Mouse (Mus musculus) brain, adult 2 months (tissue): Measurements from ENCODE around the gene Atn1.
A peak's percentile ranks its signal among the peaks of the same experiment; 100 is the strongest.

Experiments used
- DNase-seq: peaks from one replicate; pipeline ENCODE4 v3.0.0; 2011; ENCODE audit warnings: low read depth, low spot score

The Atn1 gene

GRCm38 (mm10) chr6:124768704-124769044 is 12.3 kb upstream of the Atn1 start:
- DNase-seq = no peak

- peak; percentile 90 for DNase-seq
Measured at GRCm38 (mm10) chr6:124767920-124768703, 11.8 kb upstream of the Atn1 start.

GRCm38 (mm10) chr6:124767536-124767919 is 11.2 kb upstream of the Atn1 start:
- DNase-seq = no peak

- DNase-seq = no peak
Measured at GRCm38 (mm10) chr6:124765951-124766350, 9.6 kb upstream of the Atn1 start.

DNA sequence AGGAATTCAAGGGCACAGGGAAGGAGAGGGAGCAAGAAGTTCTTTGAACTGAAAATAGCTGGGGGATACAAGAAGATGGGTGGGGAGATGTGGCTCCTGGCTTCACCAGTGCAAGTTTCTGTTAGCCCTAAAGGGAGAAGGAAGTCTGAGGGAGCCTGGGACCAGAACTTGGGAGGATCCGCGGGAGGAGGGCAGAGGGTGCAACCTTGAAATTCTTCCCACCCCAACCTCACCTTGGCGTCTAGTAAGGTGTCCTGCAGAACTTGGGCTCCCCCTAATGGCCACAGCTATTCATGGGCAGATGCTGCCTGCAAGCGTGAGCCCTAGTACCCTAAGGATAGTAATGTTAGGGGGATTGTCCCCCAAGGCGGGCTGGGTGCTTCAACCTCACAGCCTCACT is 2.9 kb upstream of the Atn1 start:
- peak; percentile 96 for DNase-seq

GRCm38 (mm10) chr6:124758849-124759232 is 2.5 kb upstream of the Atn1 start:
- no peak for DNase-seq

DNA sequence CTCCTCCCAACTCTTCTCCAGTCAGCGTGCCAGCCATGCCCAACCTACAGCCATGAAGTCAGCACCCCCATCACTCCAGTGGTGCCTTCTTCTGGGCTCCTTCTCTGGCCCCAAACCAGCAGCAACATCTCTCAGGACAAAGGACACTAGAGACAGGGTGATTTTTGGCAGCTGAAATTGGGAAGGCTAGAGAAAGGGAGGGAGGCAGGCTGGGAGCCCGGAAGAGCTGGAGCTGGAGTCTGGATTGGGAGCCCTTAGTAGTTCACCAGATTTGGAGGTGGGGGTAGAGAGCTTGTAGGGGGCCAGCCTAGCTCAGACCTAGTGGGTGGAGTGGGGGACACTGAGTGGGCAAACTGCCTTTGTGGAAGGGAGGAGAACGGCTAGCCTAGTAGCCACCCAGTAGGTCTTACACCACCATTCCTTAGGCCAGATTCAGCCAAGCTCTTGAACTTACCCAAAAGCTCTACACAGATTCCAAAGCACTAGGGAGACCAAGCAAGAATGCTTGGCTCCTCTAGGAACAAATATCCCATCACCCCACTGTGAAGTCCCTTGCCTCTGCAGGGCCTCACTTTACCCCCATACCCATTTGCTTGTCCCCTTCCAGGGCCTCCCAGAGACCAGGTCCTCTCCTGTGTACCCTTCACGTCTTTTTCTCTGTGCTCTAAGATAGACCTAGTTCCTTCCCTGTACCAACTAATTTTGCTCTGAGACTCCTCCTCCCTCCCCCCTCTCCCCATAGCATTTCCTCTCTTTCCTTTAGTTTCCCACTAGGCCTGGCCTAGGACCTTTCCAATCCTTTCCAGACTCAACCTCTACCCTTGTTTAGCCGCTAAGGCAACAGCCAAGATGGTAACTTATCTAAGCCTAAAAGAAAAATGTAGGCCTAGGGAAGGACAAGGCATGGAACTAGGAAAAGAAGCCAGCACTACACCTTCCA is 1.9 kb upstream of the Atn1 start:
- peak; percentile 92 for DNase-seq

- DNase-seq = no peak
Measured at GRCm38 (mm10) chr6:124757351-124757880, 1.1 kb upstream of the Atn1 start.

DNA sequence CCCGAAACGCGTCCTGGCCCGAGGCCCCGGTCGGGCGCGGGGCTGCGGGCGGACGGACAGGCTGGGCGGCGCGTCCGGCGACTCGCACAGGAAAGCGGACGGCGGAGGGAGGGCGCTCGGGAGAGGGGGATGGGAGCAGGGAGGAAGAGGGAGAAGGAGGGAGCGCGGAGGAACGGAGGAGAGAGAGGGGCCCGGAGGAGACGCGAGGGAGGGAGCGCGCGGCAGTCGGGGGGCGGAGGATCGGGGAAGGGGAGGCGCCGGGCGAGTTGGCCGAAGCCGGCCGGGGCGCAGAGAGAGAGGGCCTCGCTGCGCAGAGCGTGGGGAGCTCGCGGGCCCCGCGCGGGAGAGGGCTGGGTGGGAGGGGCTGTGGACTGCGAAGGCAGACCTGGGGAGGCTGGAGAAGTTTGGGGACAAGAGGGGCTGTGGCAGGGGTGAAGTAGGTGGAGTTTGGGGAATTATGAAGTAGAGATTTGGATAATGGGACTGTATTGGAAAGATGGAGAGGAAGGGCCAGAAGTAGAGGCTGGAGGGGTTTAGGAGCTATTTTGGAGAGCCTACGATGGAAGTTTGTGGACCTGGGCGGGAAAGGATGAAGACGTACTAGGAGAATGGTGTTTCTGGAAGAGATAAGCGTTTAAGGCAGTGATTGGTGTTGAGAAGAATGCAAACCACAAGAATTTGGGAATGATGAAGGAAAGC is 477 bp upstream of the Atn1 start:
- DNase-seq = peak; percentile 91

DNA sequence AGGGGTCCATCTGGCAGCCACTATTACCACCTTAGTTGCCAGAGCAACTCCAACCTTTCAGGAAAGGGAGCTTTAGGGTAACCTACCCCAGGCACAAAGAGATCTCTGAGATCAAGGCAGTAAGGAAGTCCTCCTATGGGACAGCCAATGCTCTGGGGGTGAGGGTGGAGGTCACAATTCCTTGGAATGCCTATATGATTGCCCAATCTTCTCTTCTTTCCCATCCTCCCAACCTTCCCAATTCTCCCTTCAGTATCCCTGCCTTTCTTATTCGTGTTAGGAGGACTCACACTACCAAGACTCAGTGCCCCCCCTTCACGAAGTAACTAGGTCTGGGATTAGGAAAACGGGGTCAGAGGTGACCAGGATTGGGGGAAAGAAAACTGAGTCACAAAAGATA is 1.0 kb downstream of the Atn1 start:
- DNase-seq = no peak

- DNase-seq = no peak
Measured at GRCm38 (mm10) chr6:124753861-124754260, 2.5 kb downstream of the Atn1 start.

DNA sequence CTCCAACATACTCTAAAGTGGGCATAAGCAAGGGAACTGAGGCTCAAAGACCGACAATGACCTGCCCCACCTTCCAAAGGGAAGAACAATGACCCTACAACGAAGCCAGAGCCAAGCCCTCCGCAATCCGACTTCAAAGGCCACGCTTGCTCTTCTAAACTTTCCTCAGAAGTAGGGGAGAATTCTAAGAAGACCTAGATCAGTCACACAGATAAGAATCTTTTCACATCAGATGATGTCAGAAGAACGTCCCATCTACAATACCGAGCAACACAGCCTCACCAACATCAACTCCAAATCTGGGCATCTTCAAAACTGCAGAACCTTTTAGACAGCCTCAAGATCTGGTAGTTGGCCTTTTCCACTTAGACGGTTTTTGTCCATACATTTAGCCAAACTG is 5.9 kb downstream of the Atn1 start:
- no peak for DNase-seq

GRCm38 (mm10) chr6:124746654-124747632 is 9.4 kb downstream of the Atn1 start:
- no peak for DNase-seq

DNA sequence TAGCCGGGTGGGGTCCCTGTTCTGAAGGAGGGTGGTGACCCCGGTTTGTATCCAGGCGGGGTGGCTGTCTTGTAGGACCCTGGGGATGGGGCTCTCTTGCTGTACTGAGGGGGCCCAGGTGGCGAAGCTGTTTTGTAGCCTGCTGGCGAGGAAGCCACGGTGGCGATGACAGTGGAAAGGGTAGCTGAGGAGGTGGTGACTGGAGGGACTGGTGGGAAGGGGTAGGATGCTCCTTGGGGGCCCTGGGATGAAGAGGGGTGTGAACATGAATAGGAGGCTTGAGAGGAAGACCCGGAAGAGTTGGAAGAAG is 10.1 kb downstream of the Atn1 start:
- no peak for DNase-seq

GRCm38 (mm10) chr6:124745490-124746295 is 10.6 kb downstream of the Atn1 start:
- DNase-seq = peak; percentile 99

- peak; percentile 65 for DNase-seq
Measured at GRCm38 (mm10) chr6:124744755-124745321, 11.5 kb downstream of the Atn1 start.

DNA sequence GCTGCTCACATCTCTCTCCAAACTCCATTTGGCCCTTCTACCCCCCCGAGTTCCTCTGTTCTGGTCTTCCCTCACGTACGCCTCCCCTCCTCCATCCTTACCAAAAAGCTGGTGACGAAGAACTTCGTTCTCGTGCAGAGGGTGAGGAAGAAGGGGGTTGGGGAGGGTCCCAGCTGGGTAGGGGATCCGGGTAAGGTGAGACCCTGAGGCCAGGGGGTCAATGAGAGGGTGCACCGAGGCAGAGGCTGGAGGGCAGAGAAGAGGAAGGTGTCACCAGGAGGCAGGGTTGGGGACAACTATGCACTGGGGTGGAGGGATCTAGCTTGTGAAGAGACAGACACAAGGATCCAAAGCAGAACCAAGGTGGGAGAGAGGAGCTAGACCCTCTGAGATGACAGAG is 12.7 kb downstream of the Atn1 start:
- DNase-seq = no peak

DNA sequence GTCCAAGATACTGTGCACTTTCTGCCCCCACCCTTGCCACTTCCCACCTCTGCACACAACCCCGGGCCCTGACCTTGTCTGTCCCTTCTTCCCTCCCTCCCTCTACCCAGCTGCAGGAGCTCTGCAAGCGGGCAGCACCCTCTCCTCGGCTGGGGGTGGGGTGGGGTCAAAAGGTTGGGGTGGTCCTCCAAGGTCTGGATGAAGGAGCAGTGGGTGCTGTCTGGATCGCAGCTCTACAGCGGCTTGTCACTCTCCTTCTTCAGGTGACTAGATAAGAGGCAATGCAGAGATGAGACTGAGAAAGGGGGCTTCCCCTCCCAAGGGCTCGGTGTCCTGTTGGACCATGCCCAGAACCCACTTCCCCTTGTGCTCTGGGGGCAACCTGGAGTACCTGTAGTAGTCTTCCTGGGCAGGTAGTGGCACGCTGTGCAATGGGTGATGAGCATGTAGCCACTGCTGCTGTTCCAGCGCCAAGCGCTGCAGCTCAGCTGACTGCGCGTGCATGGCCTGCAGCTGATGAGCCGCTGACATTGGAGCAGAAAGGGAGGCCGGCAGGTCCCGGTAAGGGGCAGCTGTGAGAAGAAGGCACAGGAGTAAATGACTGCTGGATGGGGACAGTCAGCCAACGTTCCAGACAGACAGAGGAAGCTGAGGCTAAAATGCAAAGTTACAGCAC is 13.3 kb downstream of the Atn1 start:
- no peak for DNase-seq

- no peak for DNase-seq
Measured at GRCm38 (mm10) chr6:124741842-124742241, 14.5 kb downstream of the Atn1 start.
